Mouse (Mus musculus): Measurements from ENCODE around the gene Camk2d. TPM values are rescaled to one million over a fixed set of nuclear protein-coding genes. Genes with fewer than 3 reads are reported as not detected.
A peak's percentile ranks its signal among the peaks of the same experiment; 100 is the strongest.

The Camk2d gene
- polyA plus RNA-seq, 1 experiment from 2014 or later, result 34.9 TPM

- Histone ChIP-seq H3K27me3 (ENCODE audit: control insufficient read depth, insufficient read depth, low read length) (no peaks in the 10 kb centered on the region), H3K4me1 (replicated peaks; ENCODE audit: control insufficient read depth, insufficient read depth) (no peaks in the 10 kb centered on the region; the same call in 1 of the 2 replicates), H3K36me3 (ENCODE audit: control insufficient read depth, insufficient read depth, low read length) (no peaks in the 10 kb centered on the region), H3K9me3 (ENCODE audit: control insufficient read depth, low read length) (no peaks in the 10 kb centered on the region), H3K27ac (replicated peaks) (no peak overlapping the region), H3K4me3 (ENCODE audit: low read depth, low read length) (no peak overlapping the region), H3K4me2 (replicated peaks; ENCODE audit: low read depth) (no peak overlapping the region), H3K9ac (ENCODE audit: low read length) (no peak overlapping the region)
- no peak for TF ChIP-seq CTCF (IDR thresholded peaks at IDR 0.05; ENCODE audit: low read depth)
- no peak for TF ChIP-seq EP300 (optimal IDR thresholded peaks at IDR 0.05)
- no peak for ATAC-seq (ENCODE audit: low FRiP score, low TSS enrichment)
- no peak for DNase-seq (ENCODE audit: low spot score)
- WGBS, result 63% methylated on average over 4 of the region's 4 CpGs
Measured at GRCm38 (mm10) chr3:126657895-126658294, 61.8 kb downstream of the Camk2d start.

- Histone ChIP-seq H3K9me3 (ENCODE audit: control insufficient read depth, low read length) (no peaks in the 10 kb centered on the region), H3K4me3 (ENCODE audit: low read depth, low read length) (no peak overlapping the region), H3K9ac (ENCODE audit: low read length) (no peak overlapping the region), H3K4me1 (replicated peaks; ENCODE audit: control insufficient read depth, insufficient read depth) (no peaks in the 10 kb centered on the region; the same call in 1 of the 2 replicates), H3K27me3 (ENCODE audit: control insufficient read depth, insufficient read depth, low read length) (no peaks in the 10 kb centered on the region), H3K36me3 (ENCODE audit: control insufficient read depth, insufficient read depth, low read length) (no peaks in the 10 kb centered on the region), H3K4me2 (replicated peaks; ENCODE audit: low read depth) (no peak overlapping the region), H3K27ac (replicated peaks) (no peak overlapping the region)
- ATAC-seq (ENCODE audit: low FRiP score, low TSS enrichment) (no peak), DNase-seq (ENCODE audit: low spot score) (no peak)
- TF ChIP-seq CTCF (IDR thresholded peaks at IDR 0.05; ENCODE audit: low read depth) (no peak), EP300 (optimal IDR thresholded peaks at IDR 0.05) (no peak)
- WGBS, result 73% methylated on average over 10 of the region's 10 CpGs
Measured at GRCm38 (mm10) chr3:126658791-126659190, 62.7 kb downstream of the Camk2d start.

- peak overlapping the region; percentile 90; the same call in 1 of the 2 replicates for H3K27ac ChIP-seq (replicated peaks)
Measured at GRCm38 (mm10) chr3:126659235-126659634, 63.1 kb downstream of the Camk2d start.

GRCm38 (mm10) chr3:126659832-126660564 lies 63.9 kb downstream of the Camk2d start:
- no peak for TF ChIP-seq EP300 (optimal IDR thresholded peaks at IDR 0.05)
- no peak for TF ChIP-seq CTCF (IDR thresholded peaks at IDR 0.05; ENCODE audit: low read depth)
- Histone ChIP-seq H3K9ac (ENCODE audit: low read length) (0 out of 2 replicates have a peak overlapping the region, but pooled peaks have one; percentile 13), H3K36me3 (ENCODE audit: control insufficient read depth, insufficient read depth, low read length) (no peaks in the 10 kb centered on the region), H3K9me3 (ENCODE audit: control insufficient read depth, low read length) (no peaks in the 10 kb centered on the region), H3K27ac (replicated peaks) (peak overlapping the region; percentile 90), H3K4me1 (replicated peaks; ENCODE audit: control insufficient read depth, insufficient read depth) (no peaks in the 10 kb centered on the region; the same call in 1 of the 2 replicates), H3K27me3 (ENCODE audit: control insufficient read depth, insufficient read depth, low read length) (no peaks in the 10 kb centered on the region), H3K4me2 (replicated peaks; ENCODE audit: low read depth) (0 out of 2 replicates have a peak overlapping the region, but pooled peaks have one; percentile 8), H3K4me3 (ENCODE audit: low read depth, low read length) (no peak overlapping the region)
- WGBS, result 54% methylated on average over 8 of the region's 8 CpGs
- DNase-seq (ENCODE audit: low spot score), result peak; percentile 35
- peak; percentile 82 for ATAC-seq (ENCODE audit: low FRiP score, low TSS enrichment)

More at GRCm38 (mm10) chr3:126659235-126659634, 63.1 kb downstream of the Camk2d start:
- 68% methylated on average over 8 of the region's 8 CpGs for WGBS
- no peaks in the 10 kb centered on the region for H3K27me3 ChIP-seq (ENCODE audit: control insufficient read depth, insufficient read depth, low read length)
- no peak overlapping the region for H3K4me3 ChIP-seq (ENCODE audit: low read depth, low read length)
- no peak for DNase-seq (ENCODE audit: low spot score)
- H3K36me3 ChIP-seq (ENCODE audit: control insufficient read depth, insufficient read depth, low read length), result no peaks in the 10 kb centered on the region
- TF ChIP-seq EP300 (optimal IDR thresholded peaks at IDR 0.05), result no peak
- TF ChIP-seq CTCF (IDR thresholded peaks at IDR 0.05; ENCODE audit: low read depth), result no peak
- ATAC-seq (ENCODE audit: low FRiP score, low TSS enrichment), result no peak
- H3K4me1 ChIP-seq (replicated peaks; ENCODE audit: control insufficient read depth, insufficient read depth), result no peaks in the 10 kb centered on the region; the same call in 1 of the 2 replicates
- no peaks in the 10 kb centered on the region for H3K9me3 ChIP-seq (ENCODE audit: control insufficient read depth, low read length)
- no peak overlapping the region for H3K9ac ChIP-seq (ENCODE audit: low read length)
- H3K4me2 ChIP-seq (replicated peaks; ENCODE audit: low read depth), result no peak overlapping the region

GRCm38 (mm10) chr3:126660575-126660974 lies 64.5 kb downstream of the Camk2d start:
- DNase-seq (ENCODE audit: low spot score), result no peak
- Histone ChIP-seq H3K27me3 (ENCODE audit: control insufficient read depth, insufficient read depth, low read length) (no peaks in the 10 kb centered on the region), H3K9ac (ENCODE audit: low read length) (0 out of 2 replicates have a peak overlapping the region, but pooled peaks have one; percentile 13), H3K4me1 (replicated peaks; ENCODE audit: control insufficient read depth, insufficient read depth) (no peaks in the 10 kb centered on the region; the same call in 1 of the 2 replicates), H3K4me3 (ENCODE audit: low read depth, low read length) (no peak overlapping the region), H3K9me3 (ENCODE audit: control insufficient read depth, low read length) (no peaks in the 10 kb centered on the region), H3K27ac (replicated peaks) (peak overlapping the region; percentile 90), H3K36me3 (ENCODE audit: control insufficient read depth, insufficient read depth, low read length) (no peaks in the 10 kb centered on the region), H3K4me2 (replicated peaks; ENCODE audit: low read depth) (0 out of 2 replicates have a peak overlapping the region, but pooled peaks have one; percentile 8)
- ATAC-seq (ENCODE audit: low FRiP score, low TSS enrichment), result peak; percentile 52
- 74% methylated on average over 2 of the region's 2 CpGs for WGBS
- TF ChIP-seq CTCF (IDR thresholded peaks at IDR 0.05; ENCODE audit: low read depth), result no peak
- peak; percentile 38 for TF ChIP-seq EP300 (optimal IDR thresholded peaks at IDR 0.05)

GRCm38 (mm10) chr3:126660986-126661385 lies 64.9 kb downstream of the Camk2d start:
- 50% methylated on average over 6 of the region's 6 CpGs for WGBS
- no peaks in the 10 kb centered on the region for H3K36me3 ChIP-seq (ENCODE audit: control insufficient read depth, insufficient read depth, low read length)
- no peak overlapping the region for H3K4me3 ChIP-seq (ENCODE audit: low read depth, low read length)
- no peak for TF ChIP-seq CTCF (IDR thresholded peaks at IDR 0.05; ENCODE audit: low read depth)
- no peak for TF ChIP-seq EP300 (optimal IDR thresholded peaks at IDR 0.05)
- H3K27ac ChIP-seq (replicated peaks), result peak overlapping the region; percentile 90
- H3K9me3 ChIP-seq (ENCODE audit: control insufficient read depth, low read length), result no peaks in the 10 kb centered on the region
- ATAC-seq (ENCODE audit: low FRiP score, low TSS enrichment) (peak; percentile 94), DNase-seq (ENCODE audit: low spot score) (peak; percentile 52)
- H3K27me3 ChIP-seq (ENCODE audit: control insufficient read depth, insufficient read depth, low read length), result no peaks in the 10 kb centered on the region
- no peaks in the 10 kb centered on the region; the same call in 1 of the 2 replicates for H3K4me1 ChIP-seq (replicated peaks; ENCODE audit: control insufficient read depth, insufficient read depth)
- no peak overlapping the region for H3K9ac ChIP-seq (ENCODE audit: low read length)
- H3K4me2 ChIP-seq (replicated peaks; ENCODE audit: low read depth), result no peak overlapping the region; the same call in 1 of the 2 replicates

Data from stomach, postnatal 0 days (tissue).